Mouse (Mus musculus): ENCODE data around the gene Spsb3. TPM values are rescaled to one million over a fixed set of nuclear protein-coding genes. Genes with fewer than 3 reads are reported as not detected.

Spsb3 gene
- total RNA-seq, 2 experiments from 2014 or later: 36.4 to 36.9 TPM

- no peak for DNase-seq (ENCODE audit: low spot score in 2 of 2)
These were observed 9.3 kb downstream of the Spsb3 start for GRCm38 (mm10) chr17:24895571-24896240.

- peak; percentile 68 to 79 for DNase-seq (ENCODE audit: low spot score in 2 of 2)
These were observed 10.0 kb downstream of the Spsb3 start, which contains the start of gene Nme3 for GRCm38 (mm10) chr17:24896241-24896992. Nme3 (plus strand) TSS chr17:24896500.

- DNase-seq (ENCODE audit: low spot score in 2 of 2): no peak
These were observed 10.5 kb downstream of the Spsb3 start for GRCm38 (mm10) chr17:24896993-24897269.

GRCm38 (mm10) chr17:24897600-24897999, 11.2 kb downstream of the Spsb3 start:
- no peak for DNase-seq (ENCODE audit: low spot score in 2 of 2)

- no peak for DNase-seq (ENCODE audit: low spot score in 2 of 2)
These were observed 11.8 kb downstream of the Spsb3 start for GRCm38 (mm10) chr17:24898041-24898854.

GRCm38 (mm10) chr17:24899153-24899552, 12.7 kb downstream of the Spsb3 start:
- DNase-seq (ENCODE audit: low spot score in 2 of 2): no peak

GRCm38 (mm10) chr17:24900014-24900413, 13.6 kb downstream of the Spsb3 start:
- no peak for DNase-seq (ENCODE audit: low spot score in 2 of 2)

- DNase-seq (ENCODE audit: low spot score in 2 of 2): no peak
These were observed 15.7 kb downstream of the Spsb3 start for GRCm38 (mm10) chr17:24902124-24902523.

GRCm38 (mm10) chr17:24902671-24903474, 16.4 kb downstream of the Spsb3 start:
- DNase-seq (ENCODE audit: low spot score in 2 of 2): no peak

GRCm38 (mm10) chr17:24903767-24904166, 17.3 kb downstream of the Spsb3 start:
- DNase-seq (ENCODE audit: low spot score in 2 of 2): no peak

GRCm38 (mm10) chr17:24907591-24907990, 21.1 kb downstream of the Spsb3 start:
- no peak for DNase-seq (ENCODE audit: low spot score in 2 of 2)

- DNase-seq (ENCODE audit: low spot score in 2 of 2): no peak
These were observed 27.5 kb downstream of the Spsb3 start for GRCm38 (mm10) chr17:24913984-24914383.

- no peak for DNase-seq (ENCODE audit: low spot score in 2 of 2)
These were observed 36.8 kb downstream of the Spsb3 start for GRCm38 (mm10) chr17:24923246-24923645.

GRCm38 (mm10) chr17:24929506-24929905, 43.1 kb downstream of the Spsb3 start:
- no peak for DNase-seq (ENCODE audit: low spot score in 2 of 2)

GRCm38 (mm10) chr17:24932431-24932830, 46.0 kb downstream of the Spsb3 start:
- DNase-seq (ENCODE audit: low spot score in 2 of 2): no peak

GRCm38 (mm10) chr17:24933163-24933562, 46.7 kb downstream of the Spsb3 start:
- no peak for DNase-seq (ENCODE audit: low spot score in 2 of 2)

GRCm38 (mm10) chr17:24934926-24935325, 48.5 kb downstream of the Spsb3 start:
- DNase-seq (ENCODE audit: low spot score in 2 of 2): no peak

GRCm38 (mm10) chr17:24935666-24936065, 49.2 kb downstream of the Spsb3 start:
- no peak for DNase-seq (ENCODE audit: low spot score in 2 of 2)

GRCm38 (mm10) chr17:24936259-24937237, 50.1 kb downstream of the Spsb3 start, which contains the start of gene Mapk8ip3:
Mapk8ip3 (minus strand) TSS chr17:24936977.
- DNase-seq (ENCODE audit: low spot score in 2 of 2): peak; percentile 94 to 96

GRCm38 (mm10) chr17:24937266-24937665, 50.8 kb downstream of the Spsb3 start:
- DNase-seq (ENCODE audit: low spot score in 2 of 2): no peak

All from layer of hippocampus, postnatal 10 days (tissue).